Mouse (Mus musculus): ENCODE measurements around the gene Vash2.
"Not testable (repeated sequence)": the region's sequence is repeated elsewhere in the genome, so short reads cannot be mapped to it uniquely, and the experiment has no call there.

The Vash2 gene

DNA sequence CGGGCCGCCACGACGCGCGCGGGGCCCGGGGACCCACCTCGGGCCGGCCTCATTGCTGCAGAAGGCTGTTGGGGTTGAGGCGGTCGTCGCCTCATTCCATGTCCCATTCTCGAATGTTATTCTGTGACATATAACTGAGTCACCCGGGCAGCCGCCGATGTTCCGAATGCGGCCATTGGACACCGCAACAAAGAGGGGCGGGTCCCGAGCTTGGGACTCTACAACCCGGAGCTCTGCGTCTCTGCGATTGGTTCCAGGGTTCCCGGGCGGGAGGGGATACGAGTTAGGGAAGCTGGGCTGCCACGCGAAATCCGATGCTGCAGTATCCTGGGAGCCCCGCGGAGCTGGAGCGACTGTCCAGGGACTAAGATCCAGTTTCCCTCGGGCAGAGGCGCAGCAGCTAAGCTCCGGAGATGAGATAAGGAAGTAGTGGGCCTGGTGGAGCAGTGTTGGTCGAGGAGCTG is at the start of gene Vash2:
Gene Vash2, minus strand, starts transcription at position 197 of the 464 bp plus-strand sequence.
- DNase-seq = peak; percentile 51 to 70

- DNase-seq = peak; percentile 98 to 99
Measured at GRCm38 (mm10) chr1:191026021-191026713, 47.1 kb upstream of the Vash2 start, which contains the start of gene Flvcr1. TSS of gene Flvcr1 (minus strand) at chr1:191026158.

- DNase-seq = peak in 1 of 2 experiments; percentile 62
Measured at GRCm38 (mm10) chr1:191025016-191026012, 46.2 kb upstream of the Vash2 start.

GRCm38 (mm10) chr1:191023806-191024205 is 44.7 kb upstream of the Vash2 start:
- DNase-seq = not testable (repeated sequence)

DNA sequence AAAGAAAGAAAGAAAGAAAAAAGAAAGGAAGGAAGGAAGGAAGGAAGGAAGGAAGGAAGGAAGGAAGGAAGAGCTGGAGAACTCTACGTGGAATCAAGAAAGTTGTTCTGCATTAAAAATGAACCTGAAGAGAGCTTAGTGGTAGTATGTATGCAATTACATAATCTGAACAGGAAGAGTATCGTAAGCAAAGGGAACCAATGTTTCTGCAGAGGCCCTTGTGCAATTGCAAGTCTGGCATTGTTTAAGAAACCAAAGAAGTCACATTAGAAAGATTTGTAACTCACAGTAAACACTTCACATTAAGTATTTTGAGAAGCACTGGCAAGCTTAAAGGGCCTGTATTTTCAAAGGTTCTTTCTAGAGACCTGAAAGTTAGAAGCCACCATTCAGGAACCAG is 44.0 kb upstream of the Vash2 start:
- no peak for DNase-seq

DNA sequence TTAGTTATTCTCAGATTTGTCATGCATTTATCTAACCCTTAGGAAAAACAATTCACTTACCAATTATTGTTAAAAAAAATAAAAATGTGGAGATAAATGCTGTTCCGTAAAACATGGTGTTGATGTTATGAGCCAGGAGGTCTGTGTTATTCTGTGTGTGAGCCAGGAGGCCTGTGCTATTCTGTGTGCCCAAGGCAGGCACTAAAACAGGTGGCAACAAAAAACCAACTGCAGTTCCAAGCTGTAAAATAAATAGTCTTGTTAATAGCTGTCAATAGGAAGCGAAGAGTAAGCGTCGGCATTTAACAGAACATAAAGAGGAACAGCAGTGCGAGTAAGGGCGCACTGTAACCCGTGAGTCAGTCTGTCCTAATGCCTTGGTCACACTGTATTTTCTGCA is 41.9 kb upstream of the Vash2 start:
- no peak for DNase-seq

DNA sequence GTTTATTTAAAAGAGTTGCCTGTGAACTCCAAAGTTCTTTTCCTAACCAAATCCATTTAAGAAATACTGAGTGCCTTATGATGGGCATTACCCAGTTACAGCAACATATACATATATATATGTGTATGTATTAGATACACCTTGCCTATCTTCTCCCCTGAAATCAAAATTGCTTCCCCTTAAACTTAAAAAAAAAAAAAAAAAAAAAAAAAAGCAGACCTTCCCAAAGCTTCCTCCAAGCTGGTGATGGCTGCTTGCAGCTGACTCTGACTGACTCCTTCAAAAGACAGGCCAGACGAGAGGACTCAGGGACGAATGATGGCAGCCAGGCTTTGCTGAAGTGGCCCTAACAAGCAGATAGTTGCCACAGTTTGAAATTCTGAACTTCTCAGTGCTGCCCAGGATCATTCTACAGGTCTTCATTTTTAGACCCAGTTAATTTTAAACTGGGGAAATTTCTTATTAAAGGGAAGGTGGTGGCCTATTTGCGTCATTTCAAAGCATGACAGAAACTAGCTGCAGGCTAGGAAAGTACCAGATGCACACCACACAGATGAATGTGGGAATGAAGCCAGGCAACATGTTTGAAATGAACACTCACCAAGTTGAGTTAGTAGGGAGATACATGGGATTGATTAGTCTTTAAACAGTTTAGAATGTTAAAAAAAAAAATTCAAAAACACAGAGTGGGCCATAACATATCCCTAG is 41.3 kb upstream of the Vash2 start:
- DNase-seq = no peak

DNA sequence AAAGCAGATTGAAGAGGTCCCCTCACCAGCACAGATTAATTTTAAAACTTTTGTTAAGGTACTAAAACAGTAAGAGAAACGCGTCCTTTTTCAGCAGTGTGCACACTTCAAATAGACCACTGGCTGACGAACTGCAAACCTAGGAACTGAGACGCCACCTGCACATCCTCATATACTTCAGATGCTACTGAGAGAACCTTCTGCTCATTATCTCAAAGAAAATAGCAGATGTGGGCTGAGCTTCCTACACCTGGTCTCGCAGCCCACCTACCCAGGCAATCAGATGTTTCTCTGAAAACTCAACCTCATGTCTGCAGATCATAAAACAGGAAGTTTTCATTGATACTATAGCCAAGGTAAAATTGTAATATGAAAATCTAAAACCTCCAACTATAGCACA is 40.7 kb upstream of the Vash2 start:
- DNase-seq = no peak

- no peak for DNase-seq
Measured at GRCm38 (mm10) chr1:191014271-191014670, 35.2 kb upstream of the Vash2 start.

GRCm38 (mm10) chr1:191008707-191009106 is 29.6 kb upstream of the Vash2 start:
- DNase-seq = peak in 1 of 2 experiments; percentile 23

DNA sequence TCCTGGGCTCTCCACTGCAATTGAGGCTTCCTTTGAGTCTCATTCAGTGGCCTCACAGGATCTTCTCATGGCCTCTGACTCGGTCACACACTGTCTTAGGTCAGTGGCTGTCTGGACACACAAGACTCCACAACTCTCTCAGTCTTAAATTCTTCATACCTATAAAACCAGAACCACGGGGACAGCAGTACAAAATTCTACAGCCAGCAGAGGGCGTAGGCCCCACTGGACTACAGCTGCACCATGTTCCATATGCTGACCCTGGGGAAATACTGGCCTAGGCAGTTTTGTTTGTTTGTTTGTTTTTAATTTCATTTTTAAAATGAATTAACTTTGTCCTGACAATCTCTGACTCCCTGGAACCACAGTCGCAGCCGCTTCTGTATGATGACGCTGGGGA is 23.1 kb upstream of the Vash2 start:
- DNase-seq = peak in 1 of 2 experiments; percentile 18

DNA sequence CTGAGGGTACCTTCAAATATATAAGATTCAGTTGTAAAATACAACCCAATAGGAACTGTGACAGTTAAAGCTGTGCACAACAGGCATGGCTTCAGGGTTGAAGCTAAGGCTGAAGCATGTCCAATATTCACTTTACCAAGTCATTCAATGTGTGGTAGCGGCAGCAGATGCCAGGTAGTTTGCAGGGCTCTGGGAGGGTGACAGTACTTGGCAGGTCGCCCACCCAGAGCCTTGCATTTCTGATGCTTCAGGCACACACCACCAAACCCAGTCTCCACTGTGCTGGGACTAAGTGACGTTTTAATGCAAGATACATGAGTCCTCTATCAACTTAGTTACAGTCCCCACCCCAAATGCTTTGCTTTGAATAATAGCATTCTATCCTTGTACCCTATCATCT is 21.6 kb upstream of the Vash2 start:
- DNase-seq = peak; percentile 61 to 77

DNA sequence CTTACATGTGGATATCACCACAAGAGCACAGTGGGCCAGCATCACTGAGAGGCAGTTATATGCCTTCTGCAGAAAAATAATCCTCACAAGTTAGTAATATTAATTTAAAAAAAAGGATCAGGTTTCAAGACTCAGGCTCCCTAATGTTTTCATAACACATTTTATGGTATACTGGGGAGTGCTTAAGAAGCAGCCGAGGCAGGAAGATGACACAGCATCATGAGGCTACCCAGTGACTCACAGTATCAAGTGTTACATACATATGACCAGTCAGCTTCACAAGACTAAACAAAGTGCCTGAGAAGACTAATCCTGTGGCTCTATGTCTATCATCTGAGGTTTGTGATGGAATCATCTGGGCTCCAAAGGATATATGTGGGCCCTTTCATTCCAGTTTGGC is 18.9 kb upstream of the Vash2 start:
- no peak for DNase-seq

DNA sequence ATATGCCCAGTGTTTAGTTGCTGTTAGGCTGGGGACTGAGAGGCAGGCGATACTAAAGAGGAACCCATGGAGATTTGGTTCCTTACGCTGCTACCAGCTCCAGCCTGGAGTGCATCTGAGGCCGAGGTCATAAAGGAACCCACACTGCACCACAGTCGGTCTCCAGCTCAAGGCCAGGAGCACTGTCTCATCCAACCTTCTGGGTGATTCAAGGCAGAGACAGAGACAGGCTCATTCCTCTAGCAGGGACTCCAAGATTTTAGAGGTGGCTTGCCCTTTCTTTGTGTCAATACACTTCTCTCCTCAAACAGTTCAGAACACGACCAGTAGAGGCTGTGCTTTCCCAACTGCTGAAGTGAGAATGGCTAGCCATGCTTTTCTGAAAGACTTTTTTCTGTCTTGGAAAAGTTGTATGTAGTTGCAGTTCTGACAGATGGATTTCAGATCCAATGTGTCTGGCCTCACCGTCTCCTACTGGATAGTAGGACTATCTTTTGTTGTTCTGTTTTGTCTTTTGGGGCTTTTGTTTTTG is 17.3 kb upstream of the Vash2 start:
- DNase-seq = no peak

DNA sequence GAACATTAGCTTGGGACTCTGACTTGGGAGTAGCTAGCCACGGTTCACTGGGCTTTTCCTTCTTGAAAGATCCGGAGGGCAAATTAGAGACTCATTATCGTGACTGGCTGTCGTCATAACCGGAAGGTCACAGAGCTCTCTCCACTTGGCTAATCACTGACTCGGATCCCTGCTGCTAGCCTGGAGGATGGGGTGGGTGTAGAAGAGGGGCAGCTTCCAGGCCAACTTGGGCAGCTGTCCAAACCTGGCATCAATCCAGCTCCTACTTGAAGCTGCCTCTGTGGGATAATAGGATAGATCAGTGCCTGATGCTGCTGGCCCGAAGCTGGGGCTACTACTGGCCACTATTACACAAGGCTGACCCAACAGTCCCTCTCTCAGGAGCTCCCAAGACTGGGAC is 16.5 kb upstream of the Vash2 start:
- peak; percentile 36 to 67 for DNase-seq

- no peak for DNase-seq
Measured at GRCm38 (mm10) chr1:190989437-190990082, 10.5 kb upstream of the Vash2 start.

DNA sequence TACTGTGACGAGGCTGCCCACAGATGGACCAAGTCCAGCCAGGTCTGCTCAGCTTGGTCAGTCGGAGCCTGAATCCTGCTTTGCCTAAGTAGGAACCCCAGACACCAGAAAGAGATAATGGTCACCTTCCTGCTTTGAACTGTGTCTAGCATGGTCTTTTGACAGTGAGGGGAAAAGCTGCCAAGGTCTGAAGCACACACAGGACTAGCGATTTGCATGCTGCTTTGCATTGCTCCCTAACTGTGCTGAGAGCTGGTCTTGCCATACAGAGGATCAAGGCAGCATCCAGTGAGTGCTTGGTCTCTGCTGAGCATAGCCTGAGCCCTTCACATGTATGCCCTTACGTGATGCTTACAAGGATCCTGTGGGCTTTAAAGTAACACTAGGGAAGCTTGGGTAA is 2.3 kb upstream of the Vash2 start:
- DNase-seq = no peak

DNA sequence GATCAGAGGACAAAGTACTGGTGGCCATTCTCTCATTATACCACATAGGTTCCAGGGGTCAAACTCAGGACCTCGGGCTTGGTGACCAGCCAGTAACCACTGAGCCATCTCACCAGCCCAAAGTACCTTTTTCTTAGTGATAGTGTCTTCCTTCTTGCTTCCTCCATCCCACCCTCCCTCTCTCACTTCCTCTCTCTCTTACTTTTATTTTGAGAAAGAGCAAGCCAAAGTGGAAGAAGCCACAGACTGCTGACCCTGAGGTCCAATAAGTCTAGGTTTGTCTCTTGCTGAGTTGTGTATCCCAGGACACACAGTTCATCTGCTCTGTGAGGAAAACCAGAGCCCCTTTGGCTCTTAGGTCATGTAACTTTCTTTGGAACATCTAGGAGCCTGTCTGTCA is 1.4 kb upstream of the Vash2 start:
- DNase-seq = no peak

DNA sequence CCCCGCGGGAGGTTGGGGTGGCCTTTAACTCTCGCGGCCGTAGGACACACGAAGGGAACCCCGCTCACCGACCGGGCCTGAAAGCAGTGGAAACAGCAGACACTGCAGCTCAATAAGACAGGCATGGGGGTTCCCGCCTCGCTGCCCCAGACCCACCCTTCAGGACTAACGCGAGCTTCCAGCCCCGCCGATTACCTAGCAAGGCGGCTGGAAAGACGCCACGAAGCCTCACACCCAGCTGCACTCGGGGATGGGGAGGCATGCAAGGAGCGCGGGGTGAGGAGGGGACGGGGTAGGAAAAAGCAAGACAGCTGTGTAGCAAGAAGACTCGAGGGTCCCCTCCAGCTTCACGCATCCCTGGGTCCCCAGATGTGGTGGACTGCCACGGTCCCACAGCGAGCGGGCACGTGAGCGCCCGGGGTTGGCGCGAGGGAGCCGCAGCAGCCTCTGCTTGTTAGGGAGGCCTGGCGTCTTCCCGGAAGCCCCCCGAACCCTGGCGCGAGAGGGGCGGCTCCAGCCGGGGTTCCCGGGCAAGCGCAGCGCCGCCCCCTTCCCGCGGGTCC is 504 bp downstream of the Vash2 start:
- peak; percentile 28 to 36 for DNase-seq

DNA sequence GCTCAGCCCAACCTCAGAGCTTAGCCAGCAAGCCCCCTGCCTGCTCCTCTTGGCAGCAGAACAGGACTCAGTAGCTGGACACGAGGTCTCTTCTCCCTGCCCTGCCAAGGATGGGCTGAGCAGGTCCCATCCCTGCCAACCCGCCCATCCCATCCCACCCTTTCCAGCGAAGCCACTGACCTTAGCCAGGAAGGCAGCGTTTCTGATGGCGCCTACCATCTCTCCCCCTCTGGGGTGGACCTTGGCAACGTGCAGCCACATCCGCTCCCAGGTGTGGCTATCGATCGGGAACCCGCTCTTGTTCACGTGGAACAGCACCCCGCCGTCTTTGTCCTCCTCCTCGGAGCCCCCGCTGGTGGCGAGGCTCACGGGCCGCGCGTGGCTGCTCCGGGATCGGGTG is 1.1 kb downstream of the Vash2 start:
- peak; percentile 23 to 42 for DNase-seq

- DNase-seq = no peak
Measured at GRCm38 (mm10) chr1:190976887-190977573, 2.1 kb downstream of the Vash2 start.

Data from cerebellum, postnatal 25 days (tissue).